Mouse (Mus musculus): ENCODE data around the gene Ccdc191. TPM values are rescaled to one million over a fixed set of nuclear protein-coding genes. Genes with fewer than 3 reads are reported as not detected.

The Ccdc191 gene
- polyA plus RNA-seq, 1 experiment = 1.3 TPM

DNA sequence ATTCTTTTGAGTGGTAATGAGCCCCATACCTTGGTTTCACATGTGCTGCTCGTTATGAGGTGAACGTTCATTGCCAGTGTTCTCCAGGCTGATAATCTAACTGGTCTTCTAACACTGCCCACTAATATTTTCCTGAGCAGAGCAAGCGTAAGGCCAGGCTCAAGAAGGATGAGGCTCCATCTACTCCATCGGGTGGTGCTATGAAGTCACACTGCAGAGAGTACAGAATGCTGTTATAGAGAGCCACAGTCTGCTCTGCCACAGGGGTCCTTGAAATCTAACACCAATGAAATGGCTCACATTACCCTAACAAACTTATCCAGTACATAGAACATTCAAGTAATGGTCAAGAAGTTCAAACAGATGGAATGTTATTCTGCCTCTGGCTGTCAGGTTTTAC, 68.4 kb downstream of the Ccdc191 start:
- Histone ChIP-seq H3K4me1 (replicated peaks; ENCODE audit: control insufficient read depth, insufficient read depth, low read length) (peaks cover 2% of the 10 kb centered on the region; the same call in 1 of the 2 replicates), H3K27ac (ENCODE audit: control insufficient read depth, insufficient read depth, low read length) (no peak overlapping the region), H3K4me3 (ENCODE audit: control insufficient read depth, insufficient read depth, low read length) (no peak overlapping the region), H3K27me3 (ENCODE audit: control insufficient read depth, insufficient read depth, low read length) (no peaks in the 10 kb centered on the region), H3K36me3 (ENCODE audit: control insufficient read depth, insufficient read depth, low read length) (no peaks in the 10 kb centered on the region)
- DNase-seq = no peak
- no peak for TF ChIP-seq POLR2A (IDR thresholded peaks at IDR 0.05; ENCODE audit: control insufficient read depth, extremely low read depth, insufficient read depth, low read length, poor library complexity)
- 95% methylated on average over 4 of the region's 4 CpGs for WGBS

GRCm38 (mm10) chr16:43963291-43963690, 73.7 kb downstream of the Ccdc191 start:
- H3K4me1 ChIP-seq (replicated peaks; ENCODE audit: control insufficient read depth, insufficient read depth, low read length) = no peaks in the 10 kb centered on the region
- no peak for DNase-seq
- H3K36me3 ChIP-seq (ENCODE audit: control insufficient read depth, insufficient read depth, low read length) = no peaks in the 10 kb centered on the region
- no peak overlapping the region for H3K4me3 ChIP-seq (ENCODE audit: control insufficient read depth, insufficient read depth, low read length)
- H3K27me3 ChIP-seq (ENCODE audit: control insufficient read depth, insufficient read depth, low read length) = no peaks in the 10 kb centered on the region
- WGBS = 97% methylated on average over 9 of the region's 9 CpGs
- H3K27ac ChIP-seq (ENCODE audit: control insufficient read depth, insufficient read depth, low read length) = no peak overlapping the region
- no peak for TF ChIP-seq CTCF (IDR thresholded peaks at IDR 0.05; ENCODE audit: borderline replicate concordance, control insufficient read depth, extremely low read depth, insufficient read depth, low read length, poor library complexity)

- Histone ChIP-seq H3K27me3 (ENCODE audit: control insufficient read depth, insufficient read depth, low read length) (no peaks in the 10 kb centered on the region), H3K36me3 (ENCODE audit: control insufficient read depth, insufficient read depth, low read length) (no peaks in the 10 kb centered on the region), H3K4me1 (replicated peaks; ENCODE audit: control insufficient read depth, insufficient read depth, low read length) (no peaks in the 10 kb centered on the region), H3K27ac (ENCODE audit: control insufficient read depth, insufficient read depth, low read length) (no peak overlapping the region), H3K4me3 (ENCODE audit: control insufficient read depth, insufficient read depth, low read length) (no peak overlapping the region)
- TF ChIP-seq CTCF (IDR thresholded peaks at IDR 0.05; ENCODE audit: borderline replicate concordance, control insufficient read depth, extremely low read depth, insufficient read depth, low read length, poor library complexity) (no peak), POLR2A (IDR thresholded peaks at IDR 0.05; ENCODE audit: control insufficient read depth, extremely low read depth, insufficient read depth, low read length, poor library complexity) (no peak)
- 100% methylated on average over 3 of the region's 3 CpGs for WGBS
- no peak for DNase-seq
Observed at GRCm38 (mm10) chr16:43963780-43964179, 74.2 kb downstream of the Ccdc191 start.

DNA sequence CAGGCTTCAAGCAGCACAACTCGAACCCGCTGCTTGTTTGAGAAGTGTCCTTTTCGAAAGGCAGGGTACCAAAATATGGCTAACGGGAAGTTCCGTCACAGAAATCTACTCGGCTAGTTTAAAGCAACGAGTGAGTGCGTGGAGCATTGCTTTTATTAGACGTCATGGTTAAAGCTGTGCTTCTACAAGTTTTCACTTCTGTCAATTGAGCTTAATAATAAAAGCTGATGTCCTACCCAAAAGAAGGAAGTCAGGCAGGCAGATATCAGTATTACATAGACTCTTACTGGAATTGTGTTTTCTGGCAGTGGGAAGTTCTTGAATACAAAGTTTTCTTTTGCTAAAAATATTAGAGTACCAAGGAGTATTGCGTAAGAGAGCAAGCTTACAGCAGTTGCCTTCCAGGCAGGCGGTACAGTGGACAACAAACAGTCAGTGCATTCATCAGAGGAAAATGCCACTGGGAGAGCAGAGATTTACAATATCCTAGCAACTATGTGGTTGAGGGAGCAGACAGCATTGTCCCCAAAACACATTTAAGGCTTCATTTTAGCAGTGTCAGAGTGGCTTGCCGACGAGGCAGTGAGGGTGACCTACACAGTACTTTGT, 76.3 kb downstream of the Ccdc191 start:
- Histone ChIP-seq H3K4me1 (replicated peaks; ENCODE audit: control insufficient read depth, insufficient read depth, low read length) (peaks cover 11% of the 10 kb centered on the region), H3K36me3 (ENCODE audit: control insufficient read depth, insufficient read depth, low read length) (no peaks in the 10 kb centered on the region), H3K27ac (ENCODE audit: control insufficient read depth, insufficient read depth, low read length) (no peak overlapping the region), H3K27me3 (ENCODE audit: control insufficient read depth, insufficient read depth, low read length) (no peaks in the 10 kb centered on the region), H3K4me3 (ENCODE audit: control insufficient read depth, insufficient read depth, low read length) (no peak overlapping the region)
- no peak for TF ChIP-seq CTCF (IDR thresholded peaks at IDR 0.05; ENCODE audit: borderline replicate concordance, control insufficient read depth, extremely low read depth, insufficient read depth, low read length, poor library complexity)
- no peak for TF ChIP-seq POLR2A (IDR thresholded peaks at IDR 0.05; ENCODE audit: control insufficient read depth, extremely low read depth, insufficient read depth, low read length, poor library complexity)
- 94% methylated on average over 13 of the region's 13 CpGs for WGBS
- DNase-seq = no peak

- peaks cover 16% of the 10 kb centered on the region for H3K4me1 ChIP-seq (replicated peaks; ENCODE audit: control insufficient read depth, insufficient read depth, low read length)
- H3K27me3 ChIP-seq (ENCODE audit: control insufficient read depth, insufficient read depth, low read length) = no peaks in the 10 kb centered on the region
- H3K36me3 ChIP-seq (ENCODE audit: control insufficient read depth, insufficient read depth, low read length) = no peaks in the 10 kb centered on the region
- peak; percentile 33 for DNase-seq
- no peak overlapping the region for H3K4me3 ChIP-seq (ENCODE audit: control insufficient read depth, insufficient read depth, low read length)
- WGBS = 12% methylated on average over 3 of the region's 3 CpGs
- TF ChIP-seq CTCF (IDR thresholded peaks at IDR 0.05; ENCODE audit: borderline replicate concordance, control insufficient read depth, extremely low read depth, insufficient read depth, low read length, poor library complexity) = no peak
- TF ChIP-seq POLR2A (IDR thresholded peaks at IDR 0.05; ENCODE audit: control insufficient read depth, extremely low read depth, insufficient read depth, low read length, poor library complexity) = no peak
- no peak overlapping the region; the same call in 1 of the 2 replicates for H3K27ac ChIP-seq (ENCODE audit: control insufficient read depth, insufficient read depth, low read length)
Observed at GRCm38 (mm10) chr16:43970426-43970825, 80.8 kb downstream of the Ccdc191 start.

DNA sequence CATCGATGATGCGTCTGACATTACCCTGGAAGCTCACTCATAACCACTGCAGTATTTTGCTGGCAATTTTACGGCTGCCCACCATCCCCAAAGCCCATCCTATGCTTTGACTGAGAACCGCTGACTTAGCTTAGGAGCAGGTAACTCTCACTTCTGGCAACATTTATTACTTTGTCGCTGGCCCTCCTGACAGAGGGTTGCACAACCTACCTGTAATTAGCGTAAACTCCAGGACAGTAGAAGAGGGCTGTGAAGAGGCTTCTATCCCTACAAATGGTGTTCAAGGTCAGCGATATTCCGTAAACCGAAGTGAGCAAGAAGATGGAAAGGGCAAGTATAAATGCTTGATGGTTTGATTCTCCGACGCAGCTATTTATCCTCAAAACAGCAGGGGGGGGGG, 81.6 kb downstream of the Ccdc191 start:
- Histone ChIP-seq H3K4me3 (ENCODE audit: control insufficient read depth, insufficient read depth, low read length) (no peak overlapping the region), H3K36me3 (ENCODE audit: control insufficient read depth, insufficient read depth, low read length) (no peaks in the 10 kb centered on the region), H3K4me1 (replicated peaks; ENCODE audit: control insufficient read depth, insufficient read depth, low read length) (peaks cover 16% of the 10 kb centered on the region), H3K27ac (ENCODE audit: control insufficient read depth, insufficient read depth, low read length) (no peak overlapping the region), H3K27me3 (ENCODE audit: control insufficient read depth, insufficient read depth, low read length) (no peaks in the 10 kb centered on the region)
- TF ChIP-seq POLR2A (IDR thresholded peaks at IDR 0.05; ENCODE audit: control insufficient read depth, extremely low read depth, insufficient read depth, low read length, poor library complexity) (no peak), CTCF (IDR thresholded peaks at IDR 0.05; ENCODE audit: borderline replicate concordance, control insufficient read depth, extremely low read depth, insufficient read depth, low read length, poor library complexity) (no peak)
- DNase-seq = no peak
- WGBS = 97% methylated on average over 11 of the region's 11 CpGs

GRCm38 (mm10) chr16:43971741-43972140, 82.1 kb downstream of the Ccdc191 start:
- no peak overlapping the region for H3K27ac ChIP-seq (ENCODE audit: control insufficient read depth, insufficient read depth, low read length)
- 97% methylated on average over 9 of the region's 9 CpGs for WGBS
- TF ChIP-seq POLR2A (IDR thresholded peaks at IDR 0.05; ENCODE audit: control insufficient read depth, extremely low read depth, insufficient read depth, low read length, poor library complexity) (no peak), CTCF (IDR thresholded peaks at IDR 0.05; ENCODE audit: borderline replicate concordance, control insufficient read depth, extremely low read depth, insufficient read depth, low read length, poor library complexity) (no peak)

More at GRCm38 (mm10) chr16:43971741-43972140, 82.1 kb downstream of the Ccdc191 start:
- H3K36me3 ChIP-seq (ENCODE audit: control insufficient read depth, insufficient read depth, low read length) = no peaks in the 10 kb centered on the region
- H3K4me1 ChIP-seq (replicated peaks; ENCODE audit: control insufficient read depth, insufficient read depth, low read length) = peaks cover 16% of the 10 kb centered on the region
- no peak overlapping the region for H3K4me3 ChIP-seq (ENCODE audit: control insufficient read depth, insufficient read depth, low read length)
- no peak for DNase-seq
- H3K27me3 ChIP-seq (ENCODE audit: control insufficient read depth, insufficient read depth, low read length) = no peaks in the 10 kb centered on the region
